Mouse (Mus musculus): ENCODE measurements around the gene Tpcn1.
"Not testable (repeated sequence)": the region's sequence is repeated elsewhere in the genome, so short reads cannot be mapped to it uniquely, and the experiment has no call there.

Tpcn1 gene

DNA sequence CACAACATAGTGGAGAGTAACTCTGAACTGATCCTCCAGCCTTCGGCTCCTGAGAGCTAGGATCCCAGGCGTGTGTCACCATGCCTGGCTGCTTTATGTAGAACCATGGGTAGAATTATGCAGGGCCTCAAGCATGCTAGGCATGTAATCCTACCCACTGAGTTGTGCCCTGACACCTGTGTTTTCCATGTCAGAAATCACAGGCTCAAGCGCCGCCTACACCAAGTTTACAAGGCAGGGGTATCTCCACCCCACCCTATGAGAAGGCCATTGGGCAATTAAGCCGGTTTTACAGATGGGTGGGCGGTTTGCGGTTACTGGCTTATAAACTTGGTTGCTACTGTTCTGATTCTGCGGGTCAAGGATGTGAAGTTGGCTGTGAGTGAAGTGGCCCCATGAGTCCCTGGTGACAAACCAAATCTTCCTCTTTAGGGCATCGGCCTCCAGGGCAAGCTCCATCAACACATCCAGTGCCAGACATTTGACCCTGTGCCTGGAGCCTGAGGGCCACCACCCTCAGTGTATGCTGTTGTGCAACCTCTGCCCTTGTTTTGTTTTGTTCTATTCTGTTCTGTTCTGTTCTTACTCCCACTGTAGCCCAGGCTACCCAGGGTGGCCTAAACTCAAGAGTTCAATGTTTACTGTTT is 74.3 kb downstream of the Tpcn1 start:
- no peak for DNase-seq (ENCODE audit: low read depth, low spot score)

DNA sequence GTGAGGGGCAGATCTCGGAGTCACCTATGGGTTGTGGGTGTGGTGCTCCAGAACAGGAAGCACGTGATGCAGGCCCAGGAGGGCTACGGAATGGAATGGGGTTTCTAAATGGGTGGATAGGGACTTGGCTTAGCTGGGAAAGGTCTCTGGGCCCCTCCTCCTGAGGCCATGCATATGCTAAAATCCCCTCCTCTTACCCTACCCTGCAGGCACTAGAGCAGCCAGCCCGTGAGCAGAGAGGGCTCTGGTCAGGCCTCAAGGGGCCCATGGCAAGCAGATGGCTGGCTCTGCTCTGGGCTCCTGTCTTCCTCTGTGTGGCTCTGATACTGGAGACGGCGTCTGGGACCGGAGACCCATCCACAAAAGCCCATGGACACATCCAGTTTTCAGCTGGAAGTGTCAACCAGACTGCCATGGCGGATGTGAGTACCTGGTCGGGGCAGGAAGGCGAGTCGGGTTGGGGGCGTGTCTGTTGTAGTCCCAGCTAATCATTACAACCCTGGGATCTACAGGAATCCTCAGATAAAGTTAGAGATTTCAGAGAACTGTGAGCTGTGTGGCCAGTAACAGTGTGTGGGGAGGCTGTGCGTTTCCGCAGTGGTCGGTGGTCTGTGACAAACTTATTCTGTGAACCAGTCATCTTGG is 75.4 kb downstream of the Tpcn1 start:
- DNase-seq (ENCODE audit: low read depth, low spot score): no peak

- peak; percentile 50 for DNase-seq (ENCODE audit: low read depth, low spot score)
These were observed 76.7 kb downstream of the Tpcn1 start for GRCm38 (mm10) chr5:120511643-120512220.

- peak; percentile 93 for DNase-seq (ENCODE audit: low read depth, low spot score)
These were observed 77.4 kb downstream of the Tpcn1 start, which contains the start of gene Slc8b1 for GRCm38 (mm10) chr5:120510982-120511642. Gene Slc8b1 (plus strand): TSS chr5:120511168.

DNA sequence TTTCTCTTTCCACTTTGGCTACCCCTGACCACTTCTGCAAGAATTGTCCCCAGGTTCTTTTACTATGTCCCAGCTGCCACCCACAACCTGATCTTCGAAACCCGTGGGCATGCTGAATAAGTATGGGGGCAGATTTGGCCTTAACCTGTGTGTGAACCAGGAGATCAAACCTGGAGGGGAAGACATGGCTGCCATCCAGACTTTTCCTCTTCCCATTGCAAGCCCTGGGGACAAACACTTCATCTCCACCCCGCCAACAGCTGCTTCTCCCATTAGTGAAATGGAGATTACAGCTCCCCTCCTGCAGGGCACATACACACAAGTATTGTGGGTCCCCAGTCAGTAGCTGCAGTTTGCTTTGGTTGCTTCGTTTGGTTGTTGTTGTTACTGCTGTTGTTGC is 81.2 kb downstream of the Tpcn1 start:
- no peak for DNase-seq (ENCODE audit: low read depth, low spot score)

GRCm38 (mm10) chr5:120506490-120506889 is 82.0 kb downstream of the Tpcn1 start:
- DNase-seq (ENCODE audit: low read depth, low spot score): no peak

GRCm38 (mm10) chr5:120505781-120506180 is 82.7 kb downstream of the Tpcn1 start:
- DNase-seq (ENCODE audit: low read depth, low spot score): no peak

DNA sequence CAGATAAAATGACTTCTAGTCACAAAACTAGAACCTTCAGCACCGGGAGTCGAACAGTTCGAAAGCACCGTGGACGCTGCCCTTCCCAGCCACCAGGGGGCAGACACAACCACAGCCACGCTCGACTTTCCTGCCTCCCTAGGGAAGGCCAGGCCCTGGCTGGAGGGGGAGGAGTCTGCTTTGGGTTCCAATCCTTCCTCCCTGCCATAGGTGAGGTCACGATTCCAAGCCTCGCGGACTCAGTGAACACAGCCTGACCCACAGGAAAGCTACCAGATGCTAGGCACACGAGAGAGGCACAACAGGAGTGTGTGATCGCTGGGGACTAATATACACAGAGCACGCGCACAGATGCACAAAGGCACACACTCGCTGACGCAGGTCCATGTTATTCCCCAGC is 83.1 kb downstream of the Tpcn1 start:
- peak; percentile 74 for DNase-seq (ENCODE audit: low read depth, low spot score)

DNA sequence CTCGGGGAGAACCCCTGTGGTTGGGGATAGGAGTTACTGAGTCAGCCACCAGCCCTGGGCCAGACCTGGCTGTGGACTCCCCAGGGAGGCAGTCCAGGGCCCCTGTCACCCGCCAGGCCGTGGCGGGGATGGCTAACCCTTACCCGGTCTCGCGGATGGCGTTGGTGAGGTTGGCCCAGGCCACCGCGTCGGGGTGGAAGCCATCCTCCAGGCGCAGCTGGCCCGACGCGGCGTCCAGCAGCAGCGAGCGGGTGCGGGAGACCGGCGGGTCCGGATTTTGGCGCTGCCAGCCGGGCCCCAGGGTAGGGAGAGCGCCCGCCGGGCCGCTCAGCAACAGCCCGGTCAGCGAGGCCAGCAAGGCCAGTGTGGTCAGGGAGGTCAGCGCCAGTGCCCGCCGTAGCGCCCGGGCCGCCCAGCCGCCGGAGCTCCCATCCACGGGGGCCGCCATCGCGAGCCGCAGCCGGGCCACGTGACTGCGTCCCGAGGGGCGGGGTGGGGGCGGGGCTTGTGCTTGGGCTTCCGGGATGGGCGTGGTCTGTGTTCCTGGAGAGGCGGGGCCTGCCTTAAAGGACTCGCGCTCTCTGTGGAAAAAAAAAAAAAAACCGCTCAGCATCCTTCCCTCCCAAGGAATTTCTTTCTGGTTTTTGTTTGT is 85.2 kb downstream of the Tpcn1 start, which contains the start of gene Plbd2:
Gene Plbd2, minus strand, starts transcription at position 482 of the 652 bp plus-strand sequence.
- DNase-seq (ENCODE audit: low read depth, low spot score): peak; percentile 85

DNA sequence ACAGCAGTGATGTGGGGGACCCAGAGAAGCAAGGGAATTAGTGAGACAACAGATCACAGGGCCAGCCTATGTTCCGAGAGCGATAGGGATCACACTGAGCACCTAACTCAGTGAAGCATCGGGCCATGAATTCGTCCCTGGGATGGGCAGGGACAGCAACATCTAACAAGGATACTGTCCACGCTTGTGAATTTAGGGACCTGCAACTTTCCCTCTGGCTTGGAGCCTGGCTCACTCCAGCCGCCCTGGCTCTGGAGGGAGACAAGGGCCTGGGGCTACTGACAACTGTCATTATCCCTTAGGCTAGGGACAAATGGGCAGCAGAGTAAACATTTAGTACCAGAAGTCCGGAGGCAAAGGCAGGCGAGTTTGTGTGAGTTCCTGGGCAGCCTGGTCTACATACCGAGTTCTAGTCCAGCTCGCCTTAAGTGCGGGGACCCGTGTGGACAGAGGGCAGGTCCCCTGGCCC is 85.8 kb downstream of the Tpcn1 start:
- no peak for DNase-seq (ENCODE audit: low read depth, low spot score)

DNA sequence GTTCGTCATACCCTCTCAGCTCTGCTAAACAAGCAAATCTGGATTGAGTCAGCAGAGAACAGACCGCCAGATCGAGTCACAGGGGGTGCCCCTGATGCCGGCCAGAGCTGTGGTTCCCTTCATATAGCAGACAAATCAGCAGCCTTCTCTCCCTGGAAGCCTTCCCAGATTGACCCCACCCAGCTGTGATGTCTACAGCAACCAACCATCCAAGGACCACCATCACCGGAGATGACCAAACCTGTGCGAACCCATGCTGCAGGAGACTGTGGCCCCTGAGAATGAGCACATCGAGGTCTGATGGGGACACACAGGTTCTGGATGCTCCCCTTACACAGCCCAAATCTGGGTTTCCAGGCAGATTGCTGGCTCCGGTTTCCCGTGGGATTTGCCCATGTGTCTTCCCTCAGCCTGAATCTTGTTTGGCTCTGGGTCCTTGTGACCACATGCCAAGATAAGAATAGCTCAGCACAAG is 86.3 kb downstream of the Tpcn1 start:
- DNase-seq (ENCODE audit: low read depth, low spot score): no peak

DNA sequence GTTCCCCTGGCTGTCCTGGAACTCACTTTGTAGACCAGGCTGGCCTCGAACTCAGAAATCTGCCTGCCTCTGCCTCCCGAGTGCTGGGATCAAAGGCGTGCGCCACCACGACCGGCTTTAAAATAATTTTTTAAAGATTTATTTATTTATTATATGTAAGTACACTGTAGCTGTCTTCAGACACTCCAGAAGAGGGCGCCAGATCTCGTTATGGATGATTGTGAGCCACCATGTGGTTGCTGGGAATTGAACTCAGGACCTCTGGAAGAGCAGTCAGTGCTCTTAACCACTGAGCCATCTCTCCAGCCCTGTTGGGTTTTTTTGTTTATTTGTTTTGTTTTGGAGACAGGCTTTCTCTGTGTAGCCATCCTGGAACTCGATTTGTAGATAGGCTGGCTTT is 87.9 kb downstream of the Tpcn1 start:
- not testable (repeated sequence) for DNase-seq (ENCODE audit: low read depth, low spot score)

- no peak for DNase-seq (ENCODE audit: low read depth, low spot score)
These were observed 89.3 kb downstream of the Tpcn1 start for GRCm38 (mm10) chr5:120499202-120499601.

GRCm38 (mm10) chr5:120497071-120497470 is 91.4 kb downstream of the Tpcn1 start:
- DNase-seq (ENCODE audit: low read depth, low spot score): no peak

GRCm38 (mm10) chr5:120495703-120496226 is 92.7 kb downstream of the Tpcn1 start:
- no peak for DNase-seq (ENCODE audit: low read depth, low spot score)

GRCm38 (mm10) chr5:120495064-120495702 is 93.3 kb downstream of the Tpcn1 start:
- no peak for DNase-seq (ENCODE audit: low read depth, low spot score)

DNA sequence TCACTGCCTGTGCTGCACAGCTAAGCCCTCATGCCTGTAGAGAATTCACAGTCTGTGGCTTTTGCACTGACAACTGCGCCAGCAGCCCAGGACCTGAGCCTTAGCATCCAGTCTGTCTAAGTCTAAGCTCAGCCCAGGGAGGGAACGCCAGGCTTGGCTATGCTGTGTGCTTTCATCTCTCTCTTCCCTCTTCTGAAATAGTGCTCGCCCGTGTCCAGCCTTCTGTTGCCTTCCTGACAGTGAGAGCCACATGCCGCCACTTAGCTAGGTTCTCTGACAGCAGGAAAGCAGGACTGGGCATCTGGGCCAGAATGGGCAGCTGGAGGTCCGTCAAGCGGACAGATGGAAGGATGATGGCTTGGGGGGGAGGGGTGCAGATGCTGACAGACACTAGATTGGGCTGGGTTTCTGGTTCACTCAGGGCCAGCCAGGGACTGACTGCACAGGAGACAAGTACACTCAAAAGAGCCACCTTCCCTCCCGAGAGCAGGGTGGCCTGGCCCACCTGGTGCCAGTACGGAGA is 94.5 kb downstream of the Tpcn1 start:
- DNase-seq (ENCODE audit: low read depth, low spot score): no peak

GRCm38 (mm10) chr5:120493440-120493839 is 95.0 kb downstream of the Tpcn1 start:
- DNase-seq (ENCODE audit: low read depth, low spot score): no peak

GRCm38 (mm10) chr5:120492437-120492836 is 96.0 kb downstream of the Tpcn1 start:
- DNase-seq (ENCODE audit: low read depth, low spot score): no peak

GRCm38 (mm10) chr5:120490679-120491192 is 97.7 kb downstream of the Tpcn1 start:
- peak; percentile 62 for DNase-seq (ENCODE audit: low read depth, low spot score)

Data from skeletal muscle tissue, adult 2 months (tissue).